In the genomic region with DNA sequence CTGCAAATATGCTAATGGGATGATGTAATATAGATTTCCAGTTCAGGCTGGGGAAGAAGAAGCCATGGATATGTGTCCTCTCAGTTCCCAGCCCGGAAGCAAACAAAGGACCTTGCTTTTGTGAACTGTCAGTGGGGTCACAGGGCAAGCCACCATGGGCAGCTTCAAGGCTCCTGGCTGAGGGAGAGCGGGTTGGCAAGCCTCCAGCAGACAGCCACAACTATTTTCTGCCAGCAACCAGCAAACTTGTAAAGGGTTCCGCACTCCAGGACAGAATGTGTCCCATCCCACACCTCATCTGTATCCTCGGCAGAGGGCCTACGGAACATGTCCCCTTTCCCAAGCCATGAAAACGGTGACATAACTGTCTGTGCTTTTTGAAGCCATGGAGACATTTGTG, we compare ENCODE assay signal across 28 mouse cellular contexts. TPM values are rescaled to one million over a fixed set of nuclear protein-coding genes. Genes with fewer than 3 reads are reported as not detected.
A peak's percentile ranks its signal among the peaks of the same experiment; 100 is the strongest.
DNase-seq lines count a peak whose midpoint lies in the region; ATAC-seq and TF ChIP-seq lines count a peak whose summit lies in the region.
"Had no signal": no experiment of that assay in that cellular context is flagged by ENCODE, and none has a peak within 500 bp of the region (broad histone marks: within the 10 kb centered on the region; RNA-seq: fewer than 3 reads in every experiment).

No protein-coding gene starts in this region.

- no peak for TF ChIP-seq CTCF in Patski (IDR thresholded peaks at IDR 0.05)

- no peaks in the 10 kb centered on the region for H3K36me3 ChIP-seq in kidney, embryonic 15.5 days
- H3K36me3 ChIP-seq: embryonic facial prominence, embryonic 15.5 days; heart, embryonic 13.5 days; limb, embryonic 13.5 days; liver, embryonic 13.5 days; stomach, embryonic 15.5 days had no signal

- H3K4me2 ChIP-seq in kidney, embryonic 15.5 days: no peak overlapping the region
- H3K4me2 ChIP-seq: embryonic facial prominence, embryonic 15.5 days; heart, embryonic 13.5 days; limb, embryonic 13.5 days; liver, embryonic 13.5 days; stomach, embryonic 15.5 days had no signal

- WGBS in kidney, embryonic 15.5 days: 74% methylated on average over 6 of the region's 6 CpGs

- no peaks in the 10 kb centered on the region for H3K9me3 ChIP-seq in kidney, embryonic 15.5 days (replicated peaks)
- H3K9me3 ChIP-seq: embryonic facial prominence, embryonic 15.5 days; heart, embryonic 13.5 days; limb, embryonic 13.5 days; liver, embryonic 13.5 days; stomach, embryonic 15.5 days had no signal

- H3K4me1 ChIP-seq in kidney, embryonic 15.5 days: peaks cover 23% of the 10 kb centered on the region
- H3K4me1 ChIP-seq: heart, embryonic 13.5 days; liver, embryonic 13.5 days; stomach, embryonic 15.5 days had no signal

- POLR2A ChIA-PET in Patski (lab: Charles Lee): no interaction called here

- no peak overlapping the region for H3K27ac ChIP-seq in kidney, embryonic 15.5 days
- H3K27ac ChIP-seq: embryonic facial prominence, embryonic 15.5 days; gastrocnemius, adult 2 months; heart, embryonic 13.5 days; limb, embryonic 13.5 days; liver, embryonic 13.5 days; stomach, embryonic 15.5 days had no signal

- DNase-seq in adrenal gland, adult (ENCODE audit: inconsistent age in 2 of 2, low spot score in 1 of 2): peak; percentile 28 to 62
- no peak for DNase-seq in adrenal gland, adult 18-20 months (ENCODE audit: low spot score in 2 of 2)
- DNase-seq in kidney, adult 18-20 months: peak; percentile 43
- peak; percentile 76 for DNase-seq in Patski (ENCODE audit: low read depth, low spot score)
- peak; percentile 48 for DNase-seq in kidney, adult 9 months
- no peak for DNase-seq in cerebellum, adult 18-20 months
- DNase-seq in urinary bladder, adult 2 months (ENCODE audit: low spot score): no peak
- DNase-seq: cerebellum, adult 11-12 months; cerebellum, postnatal 25 days; embryo, embryonic 11 days; gastrocnemius, adult 2 months; heart, adult 11 months; liver, embryonic 13.5 days; midbrain, embryonic 14.5 days; thymus, adult 18-20 months had no signal

- no peak for ATAC-seq in kidney, embryonic 15.5 days (replicated peaks; ENCODE audit: low FRiP score)
- ATAC-seq in Patski: peak; percentile 51
- ATAC-seq: CD4-positive, CD25-positive, alpha-beta regulatory T cell, adult 4 months; inflammation-experienced regulatory T-cells, adult 6 months; lung, postnatal 0 days had no signal

- no peaks in the 10 kb centered on the region for H3K27me3 ChIP-seq in kidney, embryonic 15.5 days
- H3K27me3 ChIP-seq in Patski: no peaks in the 10 kb centered on the region
- H3K27me3 ChIP-seq: embryonic facial prominence, embryonic 15.5 days; liver, embryonic 13.5 days; stomach, embryonic 15.5 days had no signal

- H3K9ac ChIP-seq in kidney, embryonic 15.5 days: no peak overlapping the region
- H3K9ac ChIP-seq: embryonic facial prominence, embryonic 15.5 days; heart, embryonic 13.5 days; limb, embryonic 13.5 days; liver, embryonic 13.5 days; stomach, embryonic 15.5 days had no signal

- no peak overlapping the region for H3K4me3 ChIP-seq in kidney, embryonic 15.5 days (replicated peaks)
- H3K4me3 ChIP-seq: embryonic facial prominence, embryonic 15.5 days; gastrocnemius, adult 2 months; heart, embryonic 13.5 days; limb, embryonic 13.5 days; liver, embryonic 13.5 days; myocyte; stomach, embryonic 15.5 days had no signal

- in situ Hi-C loops in Patski (cut with MboI; ENCODE audit: low pct_unique_long_range_greater_than_20kb): no loop called here

- CTCF ChIA-PET in Patski (lab: Charles Lee): interaction anchor here (0.7 kb wide), 1 partner anchor 9 kb away, joined by 3 read pairs; no protein-coding TSS in a partner anchor

RNA-seq across cellular contexts. Expression of gene Cacng4, which starts 22.4 kb away (rescaled TPM):
- 1 to 10 TPM in 1 of 2 experiments, under 1 TPM in 1; 0.96 to 1.2 TPM for total RNA-seq in adrenal gland, adult 18-20 months (2021)
- polyA plus RNA-seq in kidney, embryonic 15.5 days (2015; fragmentation: Nextera tagmentation; extraction: Ambion mirVana): 2.5 and 3.3 TPM in 2 replicates
- 8.3 TPM for polyA plus RNA-seq in Patski (2021)
- polyA plus RNA-seq in urinary bladder, adult 2 months (2012; rRNA removed): 0.38 and 0.45 TPM in 2 replicates
- total RNA-seq: gastrocnemius, adult 2 months; megakaryocyte, adult 5-6 weeks; neutrophil, adult 5-6 weeks had no signal
- polyA plus RNA-seq: CD4-positive, CD25-positive, alpha-beta regulatory T cell, adult 4 months; inflammation-experienced regulatory T-cells, adult 6 months had no signal

RNA-seq across cellular contexts. Expression of gene Cacng1, which starts 55.7 kb away (rescaled TPM):
- total RNA-seq in adrenal gland, adult 18-20 months (2021): under 1 TPM in 1 of 2 experiments, not detected in 1; 0.22 TPM
- polyA plus RNA-seq in kidney, embryonic 15.5 days (2015; fragmentation: Nextera tagmentation; extraction: Ambion mirVana): 1.3 and 2.9 TPM in 2 replicates
- polyA plus RNA-seq in Patski (2021): 0.05 TPM
- 0.06 TPM in 2 replicates for polyA plus RNA-seq in urinary bladder, adult 2 months (2012; rRNA removed)
- total RNA-seq: heart, postnatal 25 days; layer of hippocampus, postnatal 14 days; megakaryocyte, adult 5-6 weeks; neutrophil, adult 5-6 weeks had no signal
- polyA plus RNA-seq: CD4-positive, CD25-positive, alpha-beta regulatory T cell, adult 4 months; inflammation-experienced regulatory T-cells, adult 6 months had no signal

Comparison
In these comparisons a context has a peak if more than half of its experiments do, and no peak if none do; other contexts are left out.
1. DNase-seq: peak in adrenal gland, adult (2 of 2), kidney, adult 18-20 months (single experiment), Patski (single experiment) and kidney, adult 9 months (single experiment); none in adrenal gland, adult 18-20 months (0 of 2), cerebellum, adult 18-20 months (0 of 2) and urinary bladder, adult 2 months (single experiment).